Mouse (Mus musculus) frontal cortex, postnatal 10 days (tissue): ENCODE measurements around the gene Lonp1.
"Not testable (repeated sequence)": the region's sequence is repeated elsewhere in the genome, so short reads cannot be mapped to it uniquely, and the experiment has no call there.

Experiments
- DNase-seq, 2 experiments: peaks; one replicate each; pipeline ENCODE4 v3.0.0; 2022; ENCODE audit warnings: low spot score in 2 of 2, mixed read lengths in 1 of 2

Gene Lonp1

GRCm38 (mm10) chr17:56625495-56625894 lies 1.2 kb downstream of the Lonp1 start:
- DNase-seq, result no peak

DNA sequence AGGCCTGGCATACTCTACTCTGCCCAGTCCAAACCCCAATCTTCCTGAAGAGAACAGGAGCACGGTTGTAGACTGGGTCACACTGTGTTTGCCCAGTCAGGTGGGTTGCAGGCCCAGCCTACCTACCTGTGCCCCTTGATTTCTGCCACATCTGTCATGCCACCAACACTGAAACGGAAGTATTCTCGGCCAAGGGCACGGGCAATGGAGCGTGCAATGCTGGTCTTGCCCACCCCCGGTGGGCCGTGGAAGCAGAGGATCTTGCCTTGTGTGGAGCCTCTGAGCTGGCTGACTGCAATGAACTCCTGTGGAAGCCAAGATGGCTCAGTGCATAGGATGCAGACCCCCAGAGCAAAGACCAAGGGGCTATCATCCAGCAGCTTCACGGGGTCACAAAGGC lies 9.1 kb downstream of the Lonp1 start:
- DNase-seq, result no peak

GRCm38 (mm10) chr17:56616725-56617124 lies 10.0 kb downstream of the Lonp1 start:
- DNase-seq, result no peak

GRCm38 (mm10) chr17:56615792-56616191 lies 10.9 kb downstream of the Lonp1 start:
- DNase-seq, result no peak

- DNase-seq, result no peak
Measured at GRCm38 (mm10) chr17:56615136-56615784, 11.4 kb downstream of the Lonp1 start.

GRCm38 (mm10) chr17:56614391-56615135 lies 12.1 kb downstream of the Lonp1 start:
- no peak for DNase-seq

GRCm38 (mm10) chr17:56613893-56614292 lies 12.8 kb downstream of the Lonp1 start:
- DNase-seq, result not testable (repeated sequence)

- peak; percentile 91 to 96 for DNase-seq
Measured at GRCm38 (mm10) chr17:56613236-56613844, 13.3 kb downstream of the Lonp1 start, which contains the start of gene Rpl36. Rpl36 (plus strand) TSS chr17:56613416.

- DNase-seq, result not testable (repeated sequence)
Measured at GRCm38 (mm10) chr17:56612565-56612939, 14.1 kb downstream of the Lonp1 start.

GRCm38 (mm10) chr17:56611861-56612564 lies 14.7 kb downstream of the Lonp1 start:
- DNase-seq, result no peak

DNA sequence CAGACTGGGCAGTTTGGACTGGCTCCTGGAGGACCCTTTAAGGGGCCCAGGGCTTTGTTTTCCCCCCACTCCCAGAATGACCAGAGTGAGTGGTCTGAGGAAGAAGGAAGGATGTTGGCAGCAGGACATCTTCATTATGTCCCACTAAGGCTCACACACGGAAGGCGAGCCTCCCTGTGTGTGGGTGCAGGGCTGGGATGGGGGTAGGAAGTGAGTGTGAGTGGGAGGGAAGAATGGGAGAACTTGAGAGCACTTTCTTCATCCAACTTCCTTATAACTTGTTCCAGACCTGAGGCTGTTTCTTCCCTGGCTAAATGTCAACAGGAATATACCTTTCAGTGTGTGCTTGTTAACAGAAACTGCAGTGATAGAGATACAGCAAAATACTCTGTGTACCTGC lies 15.4 kb downstream of the Lonp1 start:
- DNase-seq, result no peak

GRCm38 (mm10) chr17:56609452-56610171 lies 17.1 kb downstream of the Lonp1 start, which contains the start of gene 2410015M20Rik:
2410015M20Rik (minus strand) TSS chr17:56609771.
- DNase-seq, result peak; percentile 94

DNA sequence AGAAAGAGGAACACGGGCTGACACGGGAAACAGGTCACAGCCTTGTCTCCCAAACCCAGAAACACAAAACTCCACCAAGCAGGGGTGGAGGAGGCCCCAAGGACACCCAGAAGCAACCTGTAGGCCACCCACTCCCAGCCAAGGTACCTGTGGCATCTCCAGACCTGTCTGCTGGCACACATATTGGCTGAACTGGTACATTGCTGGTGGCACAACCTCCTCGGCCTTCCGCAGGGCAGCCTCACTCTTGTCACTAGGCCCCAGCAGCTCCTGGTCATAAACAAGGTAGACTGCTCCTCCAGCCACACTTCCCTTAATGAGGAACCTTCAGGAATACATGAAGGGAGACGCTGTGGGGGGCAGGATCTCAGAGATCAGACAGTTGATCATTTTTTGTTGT lies 18.0 kb downstream of the Lonp1 start:
- no peak for DNase-seq

- no peak for DNase-seq
Measured at GRCm38 (mm10) chr17:56607521-56608062, 19.1 kb downstream of the Lonp1 start.

- no peak for DNase-seq
Measured at GRCm38 (mm10) chr17:56605431-56605830, 21.3 kb downstream of the Lonp1 start.

GRCm38 (mm10) chr17:56604422-56604821 lies 22.3 kb downstream of the Lonp1 start:
- no peak for DNase-seq

GRCm38 (mm10) chr17:56604070-56604380 lies 22.7 kb downstream of the Lonp1 start:
- DNase-seq, result no peak

DNA sequence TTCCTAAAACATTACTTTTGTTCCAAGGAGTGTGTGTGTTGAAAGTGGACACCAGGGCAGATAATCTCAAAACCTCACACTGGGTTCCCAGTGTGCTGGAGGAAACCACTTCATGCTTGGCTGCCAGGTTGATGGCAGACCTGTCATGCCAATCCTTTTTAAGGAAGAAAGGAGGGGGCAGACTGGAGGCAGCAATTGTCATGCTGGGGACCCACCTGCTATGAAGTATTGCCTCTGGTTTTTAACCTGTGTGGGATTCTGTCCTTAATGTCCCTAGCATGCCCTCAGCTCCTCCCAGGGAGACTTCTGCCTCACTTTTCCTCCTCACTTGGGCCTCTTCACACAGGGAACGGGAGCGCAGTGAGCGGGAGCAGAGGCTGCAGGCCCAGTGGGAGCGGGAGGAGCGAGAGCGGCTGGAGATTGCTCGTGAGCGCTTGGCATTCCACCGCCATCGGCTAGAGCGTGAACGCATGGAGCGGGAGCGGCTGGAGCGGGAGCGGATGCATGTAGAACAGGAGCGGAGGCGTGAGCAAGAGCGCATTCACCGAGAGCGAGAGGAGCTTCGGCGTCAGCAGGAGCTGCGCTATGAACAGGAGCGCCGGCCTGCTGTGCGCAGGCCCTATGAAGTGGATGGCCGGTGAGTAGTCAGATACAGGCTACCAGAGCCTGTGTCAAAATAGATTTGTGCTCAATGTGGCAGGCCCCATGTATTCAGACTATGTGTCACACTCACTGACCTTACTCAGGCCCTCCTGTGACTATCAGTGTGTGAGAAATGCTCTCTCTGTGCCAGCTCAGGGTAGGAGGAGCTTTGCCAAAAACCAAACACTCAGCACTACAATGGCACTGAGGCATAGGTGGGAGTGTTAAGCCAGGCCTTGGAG lies 23.3 kb downstream of the Lonp1 start:
- DNase-seq, result no peak

DNA sequence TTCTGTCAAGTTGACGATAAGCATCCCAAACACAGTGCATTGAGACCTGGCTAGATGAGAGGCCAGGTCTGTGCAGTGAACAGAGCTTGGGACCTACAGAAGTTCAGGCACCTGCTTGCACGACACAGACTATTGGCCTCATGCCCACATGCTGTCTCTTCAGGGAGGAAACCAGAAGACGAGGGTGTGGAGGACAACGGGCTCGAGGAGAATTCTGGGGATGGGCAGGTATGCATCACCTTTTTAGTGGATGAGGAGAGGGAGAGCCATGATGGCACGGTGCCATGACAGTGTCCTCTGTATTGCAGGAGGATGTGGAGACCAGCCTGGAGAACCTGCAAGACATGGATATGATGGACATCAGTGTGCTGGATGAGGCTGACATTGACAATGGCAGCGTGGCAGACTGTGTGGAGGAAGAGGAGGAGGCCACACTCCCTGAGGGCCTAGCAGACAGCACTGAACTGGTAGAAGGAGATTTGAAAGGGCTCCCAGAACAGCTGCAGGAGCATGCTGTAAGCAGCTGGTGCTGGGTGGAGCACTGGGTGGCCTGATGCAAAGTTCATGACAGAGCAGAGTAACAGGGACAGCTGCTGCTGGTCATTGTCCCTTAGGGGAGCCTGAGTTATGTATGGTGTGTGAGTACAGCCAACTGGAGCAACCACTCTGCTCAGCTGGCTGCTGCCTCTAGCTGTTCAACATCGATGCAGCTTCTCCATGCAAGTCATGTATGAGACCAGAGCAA lies 33.0 kb downstream of the Lonp1 start:
- DNase-seq, result no peak

DNA sequence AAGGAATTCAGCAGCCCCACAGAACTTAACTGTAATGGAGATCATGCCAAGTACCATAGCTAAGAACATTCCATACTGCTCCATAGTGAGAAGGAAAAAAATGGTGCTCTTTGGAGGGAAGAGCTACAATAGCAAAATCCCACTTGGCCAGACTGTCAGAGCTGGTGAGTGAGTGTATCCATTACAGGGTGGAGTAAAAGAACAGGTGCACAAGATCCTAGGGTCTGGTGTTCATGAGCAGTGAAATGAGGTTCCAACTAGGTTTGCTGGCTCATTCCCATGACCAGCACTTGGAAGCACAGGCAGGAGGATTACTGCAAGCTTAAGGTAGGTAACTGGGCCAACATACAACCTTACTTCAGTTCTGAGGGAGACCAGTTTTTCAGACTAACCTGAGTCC lies 34.1 kb downstream of the Lonp1 start:
- DNase-seq, result no peak
